Mouse (Mus musculus) thymus, adult 2 months (tissue): ENCODE results near the gene Dnah14. TPM values are rescaled to one million over a fixed set of nuclear protein-coding genes. Genes with fewer than 3 reads are reported as not detected.

Source experiments
- DNase-seq: peaks from one replicate; pipeline ENCODE4 v3.0.0; 2021
- H3K27ac ChIP-seq: fragments of 200-500 bp; 2 replicates; pipeline ENCODE4 v1.5.1; 2012; ENCODE audit warnings: low read length, control low read depth; ENCODE audit not compliant: control insufficient read depth, insufficient read depth
- H3K27me3 ChIP-seq: fragments of 200-500 bp; 2 replicates; pipeline ENCODE4 v1.6.1; 2012; ENCODE audit warnings: mild to moderate bottlenecking, low read length, moderate library complexity, mixed read lengths; ENCODE audit not compliant: control insufficient read depth, insufficient read depth
- H3K36me3 ChIP-seq: fragments of 200-500 bp; 2 replicates; pipeline ENCODE4 v1.6.1; 2012; ENCODE audit warnings: mild to moderate bottlenecking, low read length, moderate library complexity; ENCODE audit not compliant: control insufficient read depth, insufficient read depth
- H3K4me1 ChIP-seq: fragments of 200-500 bp; replicated peaks from 2 replicates; pipeline ENCODE4 v1.6.1; 2012; ENCODE audit warnings: low read length; ENCODE audit not compliant: control insufficient read depth, insufficient read depth
- H3K4me3 ChIP-seq: fragments of 200-500 bp; 2 replicates; pipeline ENCODE4 v1.5.1; 2012; ENCODE audit warnings: mild to moderate bottlenecking, low read length, control low read depth, moderate library complexity; ENCODE audit not compliant: control insufficient read depth, insufficient read depth
- CTCF ChIP-seq: fragments of 200-500 bp; IDR thresholded peaks from 2 replicates; pipeline ENCODE4 v1.5.1; 2012; ENCODE audit warnings: mild to moderate bottlenecking, control low read depth, low read length, moderate library complexity, borderline replicate concordance; ENCODE audit not compliant: control insufficient read depth, poor library complexity, insufficient read depth; ENCODE audit errors: extremely low read depth
- POLR2A ChIP-seq: fragments of 200-500 bp; IDR thresholded peaks from 2 replicates; pipeline ENCODE4 v1.6.1; 2012; ENCODE audit warnings: mild to moderate bottlenecking, low read length, control low read depth, moderate library complexity; ENCODE audit not compliant: control insufficient read depth, poor library complexity, insufficient read depth; ENCODE audit errors: extremely low read depth
- WGBS: fragments of 180-500 bp; shearing (Covaris S2); methylation state at CpG from one replicate; pipeline ENCODE4 v1.1.7; 2018; 5-methylcytosine and 5-hydroxymethylcytosine counted together
- polyA plus RNA-seq: library from polyadenylated mRNA; depleted of rRNA; stranded (reverse); fragments of >200 nt; gene quantifications from 2 replicates; pipeline ENCODE4 v1.2.3, GENCODE M21; 2012

Gene Dnah14
- polyA plus RNA-seq, 1 experiment = 0.09 TPM

- Histone ChIP-seq H3K36me3 (no peaks in the 10 kb centered on the region), H3K27me3 (no peaks in the 10 kb centered on the region), H3K4me3 (peak overlapping the region; percentile 49), H3K27ac (peak overlapping the region; percentile 99), H3K4me1 (peaks cover 20% of the 10 kb centered on the region)
- 2% methylated on average over 21 of the region's 21 CpGs for WGBS
- peak; percentile 92 for DNase-seq
- TF ChIP-seq POLR2A (peak; percentile 76), CTCF (peak; percentile 29; the same call in 1 of the 2 replicates)
Measured at GRCm38 (mm10) chr1:181853081-181853736, 276.9 kb downstream of the Dnah14 start.

GRCm38 (mm10) chr1:181854829-181855228 lies 278.5 kb downstream of the Dnah14 start:
- Histone ChIP-seq H3K4me1 (peaks cover 24% of the 10 kb centered on the region), H3K36me3 (no peaks in the 10 kb centered on the region), H3K27me3 (no peaks in the 10 kb centered on the region), H3K27ac (no peak overlapping the region), H3K4me3 (no peak overlapping the region)
- TF ChIP-seq CTCF = no peak
- no peak for TF ChIP-seq POLR2A
- no peak for DNase-seq
- WGBS = 97% methylated on average over 2 of the region's 2 CpGs

GRCm38 (mm10) chr1:181856329-181856728 lies 280.0 kb downstream of the Dnah14 start:
- Histone ChIP-seq H3K36me3 (no peaks in the 10 kb centered on the region), H3K4me1 (peaks cover 35% of the 10 kb centered on the region), H3K4me3 (no peak overlapping the region), H3K27me3 (no peaks in the 10 kb centered on the region), H3K27ac (no peak overlapping the region)
- WGBS = 96% methylated on average over 2 of the region's 2 CpGs
- no peak for TF ChIP-seq POLR2A
- TF ChIP-seq CTCF = no peak
- no peak for DNase-seq

- no peak for TF ChIP-seq CTCF
- peak; percentile 47; the same call in 1 of the 2 replicates for TF ChIP-seq POLR2A
- Histone ChIP-seq H3K4me3 (no peak overlapping the region), H3K36me3 (no peaks in the 10 kb centered on the region), H3K4me1 (peaks cover 58% of the 10 kb centered on the region), H3K27me3 (no peaks in the 10 kb centered on the region), H3K27ac (peak overlapping the region; percentile 99)
- under 1% methylated on average over 5 of the region's 5 CpGs for WGBS
- peak; percentile 91 for DNase-seq
Measured at GRCm38 (mm10) chr1:181860659-181861058, 284.3 kb downstream of the Dnah14 start.

- peaks cover 65% of the 10 kb centered on the region for H3K4me1 ChIP-seq
- H3K36me3 ChIP-seq = no peaks in the 10 kb centered on the region
- H3K27ac ChIP-seq = peak overlapping the region; percentile 99
- no peak for DNase-seq
- WGBS = 44% methylated on average over 2 of the region's 2 CpGs
- no peak overlapping the region for H3K4me3 ChIP-seq
- H3K27me3 ChIP-seq = no peaks in the 10 kb centered on the region
- TF ChIP-seq CTCF = no peak
- TF ChIP-seq POLR2A = no peak
Measured at GRCm38 (mm10) chr1:181861181-181861902, 285.0 kb downstream of the Dnah14 start.

- 69% methylated on average over 16 of the region's 16 CpGs for WGBS
- Histone ChIP-seq H3K36me3 (no peaks in the 10 kb centered on the region), H3K27ac (peak overlapping the region; percentile 17; the same call in 1 of the 2 replicates), H3K27me3 (no peaks in the 10 kb centered on the region), H3K4me1 (peaks cover 75% of the 10 kb centered on the region), H3K4me3 (no peak overlapping the region)
- TF ChIP-seq POLR2A = no peak
- no peak for TF ChIP-seq CTCF
- no peak for DNase-seq
Measured at GRCm38 (mm10) chr1:181862676-181863374, 286.5 kb downstream of the Dnah14 start.
